Mouse (Mus musculus) heart, embryonic 12.5 days (tissue): ENCODE data around the gene 4931414P19Rik. TPM values are rescaled to one million over a fixed set of nuclear protein-coding genes. Genes with fewer than 3 reads are reported as not detected.
A peak's percentile ranks its signal among the peaks of the same experiment; 100 is the strongest.

Source experiments
- ATAC-seq: fragments of 200-750 bp; cut with Nextera tagmentation; 2 replicates; pipeline ENCODE4 v1.8.0; 2017; ENCODE audit warnings: moderate TSS enrichment, moderate library complexity; ENCODE audit not compliant: insufficient number of reproducible peaks, low FRiP score
- H3K27ac ChIP-seq: fragments of 300-500 bp; sonication (generic); 2 replicates; pipeline ENCODE4 v1.5.1; 2016; ENCODE audit warnings: mild to moderate bottlenecking, moderate library complexity; ENCODE audit not compliant: poor library complexity, severe bottlenecking
- H3K27me3 ChIP-seq: fragments of 300-500 bp; sonication (generic); replicated peaks from 2 replicates; pipeline ENCODE4 v1.6.1; 2016; ENCODE audit warnings: mild to moderate bottlenecking, moderate library complexity
- H3K36me3 ChIP-seq: fragments of 300-500 bp; sonication (generic); 2 replicates; pipeline ENCODE4 v1.6.1; 2016; ENCODE audit warnings: mild to moderate bottlenecking, moderate library complexity
- H3K4me1 ChIP-seq: fragments of 300-500 bp; sonication (generic); replicated peaks from 2 replicates; pipeline ENCODE4 v1.6.1; 2016; ENCODE audit warnings: mild to moderate bottlenecking
- H3K4me2 ChIP-seq: fragments of 300-500 bp; sonication (generic); 2 replicates; pipeline ENCODE4 v1.6.1; 2016; ENCODE audit warnings: mild to moderate bottlenecking, moderate library complexity
- H3K4me3 ChIP-seq: fragments of 300-500 bp; sonication (generic); 2 replicates; pipeline ENCODE4 v1.5.1; 2016; ENCODE audit warnings: mild to moderate bottlenecking
- H3K9ac ChIP-seq: fragments of 300-500 bp; sonication (generic); 2 replicates; pipeline ENCODE4 v1.6.1; 2016; ENCODE audit warnings: mild to moderate bottlenecking, moderate library complexity
- H3K9me3 ChIP-seq: fragments of 300-500 bp; sonication (generic); replicated peaks from 2 replicates; pipeline ENCODE4 v1.6.1; 2016; ENCODE audit warnings: mild to moderate bottlenecking, moderate library complexity
- WGBS: fragments of 180-500 bp; shearing (Covaris S2); methylation state at CpG from one replicate; pipeline ENCODE4 v1.1.7; 2016; 5-methylcytosine and 5-hydroxymethylcytosine counted together
- polyA plus RNA-seq: library from polyadenylated mRNA; unstranded; fragments of >200 nt; fragmentation: Nextera tagmentation; extraction: Ambion mirVana; gene quantifications from 2 replicates; pipeline ENCODE4 v1.2.1, GENCODE M21; 2016

The 4931414P19Rik gene
- polyA plus RNA-seq, 1 experiment from 2014 or later: 6.4 TPM

DNA sequence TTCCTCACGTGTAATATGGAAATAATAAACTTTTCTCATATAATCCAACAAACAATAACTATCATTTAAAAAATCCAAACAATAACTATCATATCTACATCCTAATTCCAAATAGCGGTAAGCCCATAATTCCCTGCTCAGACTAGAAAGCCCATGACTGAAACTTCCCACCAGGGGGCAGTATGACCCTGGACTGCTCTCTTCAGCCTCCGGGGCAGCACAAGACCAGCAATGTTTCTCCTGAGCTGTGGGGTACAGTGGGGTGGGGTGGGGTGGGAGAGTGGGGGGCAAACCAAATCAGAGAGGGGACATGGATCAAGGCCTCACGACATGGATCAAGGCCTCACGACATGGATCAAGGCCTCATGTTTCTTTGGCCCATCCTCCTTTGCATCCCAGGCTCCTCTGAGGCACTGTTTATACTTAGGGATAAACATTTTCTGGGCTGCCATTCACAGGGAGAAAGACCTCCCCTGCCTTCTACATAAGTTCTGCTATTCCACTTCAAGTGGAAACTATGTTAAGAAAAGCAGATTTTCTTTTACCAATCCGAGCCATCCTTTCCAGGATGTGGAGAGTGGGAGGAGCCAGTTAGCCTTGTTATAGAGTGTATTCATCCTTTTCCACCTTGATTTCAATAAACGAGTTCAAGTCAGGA is 22.0 kb downstream of the 4931414P19Rik start:
- ATAC-seq: peak; percentile 38; the same call in 1 of the 2 replicates
- Histone ChIP-seq H3K4me1 (peaks cover 5% of the 10 kb centered on the region), H3K9me3 (no peaks in the 10 kb centered on the region), H3K9ac (no peak overlapping the region), H3K4me2 (no peak overlapping the region), H3K4me3 (no peak overlapping the region), H3K27me3 (no peaks in the 10 kb centered on the region), H3K36me3 (peaks cover 32% of the 10 kb centered on the region), H3K27ac (no peak overlapping the region)
- 37% methylated on average over 7 of the region's 7 CpGs for WGBS

DNA sequence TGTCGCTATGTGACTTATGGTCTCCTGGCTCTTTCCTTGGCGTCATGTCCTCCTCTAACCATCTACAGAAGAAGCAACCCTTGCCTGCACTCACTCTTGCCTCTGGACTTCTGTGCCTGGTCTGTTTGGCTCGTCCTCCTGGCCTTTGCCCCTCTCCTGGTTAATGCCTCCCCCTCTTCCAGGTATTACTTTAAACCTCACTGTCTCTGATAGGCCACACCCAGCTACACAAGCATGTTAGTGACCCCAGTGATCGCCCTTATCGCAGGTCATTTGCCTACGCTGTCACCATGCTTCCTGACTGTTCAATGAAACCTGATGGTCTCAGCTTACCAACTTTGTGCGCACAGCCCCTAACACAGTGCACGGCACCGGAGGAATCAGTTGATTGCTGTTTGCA is 23.3 kb downstream of the 4931414P19Rik start:
- H3K9me3 ChIP-seq: no peaks in the 10 kb centered on the region
- no peak overlapping the region for H3K27ac ChIP-seq
- H3K4me1 ChIP-seq: peaks cover 5% of the 10 kb centered on the region; the same call in 1 of the 2 replicates
- ATAC-seq: no peak
- H3K4me3 ChIP-seq: no peak overlapping the region
- H3K36me3 ChIP-seq: peaks cover 32% of the 10 kb centered on the region
- no peaks in the 10 kb centered on the region for H3K27me3 ChIP-seq
- WGBS: 89% methylated on average over 9 of the region's 9 CpGs
- no peak overlapping the region for H3K4me2 ChIP-seq
- no peak overlapping the region for H3K9ac ChIP-seq

DNA sequence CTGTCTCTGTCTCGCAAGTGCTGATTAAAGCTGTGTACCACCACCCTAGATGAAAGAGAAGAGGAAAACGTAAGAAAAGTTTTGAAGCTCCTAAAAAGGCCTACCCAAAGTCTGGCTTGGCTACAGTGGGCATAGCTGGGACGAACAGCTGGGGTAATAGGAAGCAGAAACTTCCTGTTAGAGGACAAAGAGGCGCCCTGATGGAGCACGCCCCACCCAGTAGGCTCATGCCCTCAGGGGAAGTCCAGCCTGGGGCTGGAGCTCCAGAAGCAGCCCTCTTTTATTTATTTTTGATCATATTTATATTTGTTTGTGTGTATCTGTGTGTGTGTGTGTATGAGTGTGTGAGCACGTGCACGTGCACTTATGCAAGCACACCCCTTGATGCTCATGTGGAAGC is 26.2 kb downstream of the 4931414P19Rik start:
- 69% methylated on average over 7 of the region's 7 CpGs for WGBS
- ATAC-seq: no peak
- H3K36me3 ChIP-seq: peaks cover 15% of the 10 kb centered on the region
- H3K4me2 ChIP-seq: no peak overlapping the region
- no peak overlapping the region for H3K9ac ChIP-seq
- no peak overlapping the region for H3K27ac ChIP-seq
- H3K4me3 ChIP-seq: no peak overlapping the region
- H3K27me3 ChIP-seq: no peaks in the 10 kb centered on the region
- peaks cover 13% of the 10 kb centered on the region for H3K4me1 ChIP-seq
- H3K9me3 ChIP-seq: no peaks in the 10 kb centered on the region

DNA sequence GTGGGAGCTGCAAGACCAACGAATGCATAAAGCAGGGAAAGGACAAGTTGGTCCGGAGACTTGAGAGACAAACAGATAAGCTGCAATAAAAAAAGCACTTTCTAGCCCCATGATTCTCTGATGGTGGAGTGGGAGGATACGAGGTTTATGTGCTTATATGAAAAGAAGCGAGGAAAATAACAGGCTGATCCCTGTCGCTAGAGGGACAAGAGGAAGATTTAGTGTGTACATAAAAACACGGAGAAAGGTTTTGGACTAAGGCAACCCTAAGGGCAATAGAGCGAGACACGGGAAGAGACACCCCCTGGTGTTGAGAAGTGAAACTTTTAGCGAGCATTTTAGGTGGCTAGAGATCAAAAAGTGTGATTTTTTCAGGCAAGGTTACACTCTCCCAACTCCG is 27.7 kb downstream of the 4931414P19Rik start:
- Histone ChIP-seq H3K36me3 (peaks cover 15% of the 10 kb centered on the region; the same call in 1 of the 2 replicates), H3K9me3 (no peaks in the 10 kb centered on the region), H3K9ac (peak overlapping the region; percentile 98), H3K27ac (peak overlapping the region; percentile 94), H3K4me1 (peaks cover 29% of the 10 kb centered on the region), H3K4me2 (peak overlapping the region; percentile 91), H3K27me3 (no peaks in the 10 kb centered on the region), H3K4me3 (peak overlapping the region; percentile 91)
- under 1% methylated on average over 10 of the region's 10 CpGs for WGBS
- ATAC-seq: 0 out of 2 replicates have a peak, but pooled peaks have one; percentile 13

DNA sequence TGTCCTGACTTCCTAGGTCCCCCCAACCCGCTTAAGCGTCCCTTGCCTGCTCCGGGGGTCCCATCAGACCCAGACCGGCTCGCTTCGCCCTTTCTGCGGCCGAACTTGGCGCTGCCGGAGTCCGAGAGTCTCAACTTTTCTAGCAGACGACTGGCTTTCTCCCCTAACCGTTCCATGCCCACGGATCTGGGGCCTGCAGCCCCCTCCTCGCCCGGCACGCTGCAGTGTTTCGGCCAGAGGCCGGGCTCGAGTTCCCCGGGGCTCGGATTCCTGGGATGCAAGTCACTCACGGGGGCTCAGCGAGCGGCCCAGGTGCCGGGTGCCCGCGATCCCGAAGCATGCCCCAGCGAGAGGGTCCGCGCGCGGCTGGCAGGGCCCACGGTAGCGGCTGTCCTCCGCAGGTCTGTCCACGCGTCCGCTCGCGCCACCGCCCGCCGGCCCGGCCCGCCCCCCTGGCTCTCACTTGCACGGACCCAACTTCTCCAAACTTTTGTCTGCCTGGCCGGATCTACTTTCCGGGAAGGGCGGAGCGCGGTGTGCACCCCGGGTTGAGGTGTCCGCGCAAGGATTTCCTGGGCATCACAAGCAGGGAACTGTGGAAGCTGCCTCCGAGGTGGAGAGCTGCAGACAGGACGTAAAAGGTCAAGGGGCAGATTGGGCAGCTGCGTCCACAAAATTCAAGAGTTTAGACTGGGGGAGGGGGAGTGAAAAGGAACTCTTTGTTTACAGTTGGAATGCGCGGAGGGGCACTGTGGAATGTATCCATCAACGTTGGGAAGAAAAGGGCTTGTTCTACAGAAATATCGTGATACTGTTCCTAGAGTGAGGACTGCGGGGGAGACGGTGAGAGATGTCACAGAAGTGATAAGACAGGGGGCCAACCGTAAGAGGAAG is 28.5 kb downstream of the 4931414P19Rik start, which contains the start of gene Ajuba:
Gene Ajuba, minus strand, starts transcription at position 470 of the 894 bp plus-strand sequence.
- Histone ChIP-seq H3K9ac (peak within 1 kb of the TSS; percentile 98), H3K4me3 (peak within 1 kb of the TSS; percentile 91), H3K4me1 (peaks cover 36% of the 10 kb centered on the region), H3K9me3 (no peaks in the 10 kb centered on the region), H3K27me3 (no peaks in the 10 kb centered on the region), H3K27ac (peak within 1 kb of the TSS; percentile 94), H3K4me2 (peak within 1 kb of the TSS; percentile 91), H3K36me3 (peaks cover 8% of the 10 kb centered on the region; the same call in 1 of the 2 replicates)
- peak; percentile 62 for ATAC-seq
- WGBS: under 1% methylated on average over 66 of the region's 66 CpGs

DNA sequence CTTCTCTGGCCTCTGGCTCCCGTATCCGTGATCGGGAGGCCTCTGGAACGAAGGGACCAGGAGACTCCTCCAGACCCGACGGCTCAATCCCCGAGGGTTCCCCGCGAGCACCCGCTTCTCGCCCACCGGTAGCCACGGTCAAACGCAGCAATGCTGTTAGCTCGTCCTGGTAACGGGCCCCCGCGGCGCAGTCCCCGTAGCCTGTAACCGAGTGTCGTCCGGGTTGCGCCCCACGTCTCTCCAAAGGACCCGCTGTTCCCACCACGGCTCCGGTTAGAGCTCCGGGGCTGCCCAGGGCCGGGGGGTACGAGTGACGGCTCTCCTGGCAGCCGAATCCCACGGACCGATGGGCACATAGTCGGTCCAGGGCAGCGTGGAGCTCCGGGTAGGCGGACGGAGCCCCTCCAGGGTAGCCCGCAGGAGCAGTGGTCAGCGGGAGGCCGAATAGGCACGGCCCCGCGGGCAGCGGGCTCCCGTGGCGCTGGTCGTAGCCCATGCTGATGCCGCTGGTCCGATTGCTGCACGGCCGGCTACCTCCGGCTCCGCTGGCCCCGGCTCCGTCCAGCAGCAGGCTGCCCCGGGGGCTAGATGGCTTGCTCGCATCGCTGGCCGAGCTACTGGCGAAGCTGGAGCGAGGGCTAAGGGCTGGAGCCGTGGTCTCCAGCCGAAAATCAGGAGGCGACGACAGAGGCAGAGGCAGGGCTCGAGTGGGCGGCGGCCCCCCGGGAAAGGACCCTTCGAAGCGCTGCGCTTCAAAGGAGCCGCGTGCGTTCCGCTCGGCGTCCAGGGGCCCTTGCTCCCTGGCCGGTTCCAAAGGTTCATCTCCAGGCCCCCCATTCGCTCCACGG is 29.3 kb downstream of the 4931414P19Rik start:
- no peaks in the 10 kb centered on the region for H3K27me3 ChIP-seq
- H3K36me3 ChIP-seq: peaks cover 11% of the 10 kb centered on the region
- peak overlapping the region; percentile 91 for H3K4me2 ChIP-seq
- H3K4me1 ChIP-seq: peaks cover 45% of the 10 kb centered on the region
- peak overlapping the region; percentile 91 for H3K4me3 ChIP-seq
- no peaks in the 10 kb centered on the region for H3K9me3 ChIP-seq
- peak overlapping the region; percentile 94 for H3K27ac ChIP-seq
- H3K9ac ChIP-seq: peak overlapping the region; percentile 98
- under 1% methylated on average over 84 of the region's 84 CpGs for WGBS
- ATAC-seq: no peak

DNA sequence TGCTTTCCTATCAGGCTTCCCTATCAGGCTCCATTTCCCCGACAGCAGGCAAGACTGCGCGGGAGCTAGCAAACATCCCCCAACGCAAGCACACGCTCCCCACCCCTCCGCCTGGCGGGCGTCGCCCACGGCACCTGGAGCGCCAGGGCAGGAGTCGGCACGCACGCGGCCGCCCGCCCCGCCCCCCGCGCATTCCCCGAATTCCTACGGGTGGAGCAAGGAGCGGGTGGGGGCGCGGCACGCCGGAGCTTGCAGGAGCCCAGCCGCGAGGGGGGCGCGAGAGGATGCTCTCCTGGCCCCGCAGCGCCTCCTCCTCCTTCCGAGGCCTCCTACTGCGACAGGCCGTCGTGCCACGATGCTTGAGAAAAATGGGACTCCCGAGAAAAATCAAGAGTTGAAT is 30.2 kb downstream of the 4931414P19Rik start:
- Histone ChIP-seq H3K27me3 (no peaks in the 10 kb centered on the region), H3K9ac (peak overlapping the region; percentile 98), H3K4me3 (peak overlapping the region; percentile 91), H3K9me3 (no peaks in the 10 kb centered on the region), H3K36me3 (peaks cover 20% of the 10 kb centered on the region), H3K4me1 (peaks cover 52% of the 10 kb centered on the region), H3K4me2 (peak overlapping the region; percentile 91), H3K27ac (peak overlapping the region; percentile 94)
- peak; percentile 29 for ATAC-seq
- under 1% methylated on average over 37 of the region's 39 CpGs for WGBS

DNA sequence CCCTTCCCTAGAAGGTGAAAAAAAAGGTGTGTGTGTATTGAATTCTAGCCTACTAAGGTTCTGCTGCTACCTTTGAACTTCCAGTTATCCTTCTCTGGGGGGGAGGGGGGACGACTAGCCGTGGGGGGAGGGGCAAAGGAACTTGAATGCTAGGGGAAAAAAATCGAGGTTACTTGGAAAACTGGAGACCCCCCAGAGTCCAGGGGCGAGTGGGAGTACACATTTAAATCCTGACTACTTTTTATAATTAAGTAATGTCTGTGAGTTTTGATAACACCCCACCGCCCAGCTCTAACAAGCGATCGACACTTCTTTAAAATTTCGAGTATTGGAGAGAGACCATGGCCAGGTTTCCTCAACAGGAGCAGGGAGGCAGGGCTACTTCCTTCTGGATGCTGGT is 30.8 kb downstream of the 4931414P19Rik start:
- Histone ChIP-seq H3K4me1 (peaks cover 57% of the 10 kb centered on the region), H3K4me3 (peak overlapping the region; percentile 91), H3K27me3 (no peaks in the 10 kb centered on the region), H3K9me3 (no peaks in the 10 kb centered on the region), H3K27ac (peak overlapping the region; percentile 94), H3K4me2 (peak overlapping the region; percentile 91), H3K36me3 (peaks cover 24% of the 10 kb centered on the region), H3K9ac (peak overlapping the region; percentile 98)
- ATAC-seq: no peak
- WGBS: 4% methylated on average over 8 of the region's 8 CpGs

DNA sequence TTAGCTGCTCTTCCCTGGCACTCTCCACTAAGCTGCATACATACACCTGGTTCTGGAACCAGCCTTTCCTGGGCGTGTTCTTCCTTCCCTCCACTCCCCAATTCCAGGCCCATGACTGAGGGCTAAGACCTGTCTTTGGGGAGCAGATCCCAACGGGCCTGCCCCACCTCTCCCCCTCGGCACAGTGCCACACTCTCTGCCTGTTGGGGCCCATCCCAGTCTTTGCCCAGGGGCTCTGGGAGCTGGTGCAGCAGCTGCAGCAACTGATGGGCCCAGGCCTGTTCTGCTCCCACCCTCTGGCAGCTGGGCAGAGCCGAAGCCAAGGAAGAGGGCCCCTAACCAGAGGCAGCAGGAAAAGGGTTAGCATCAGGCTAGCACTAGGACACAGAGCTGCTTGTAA is 31.5 kb downstream of the 4931414P19Rik start:
- no peaks in the 10 kb centered on the region for H3K9me3 ChIP-seq
- 15% methylated on average over 4 of the region's 4 CpGs for WGBS
- H3K4me1 ChIP-seq: peaks cover 65% of the 10 kb centered on the region

DNA sequence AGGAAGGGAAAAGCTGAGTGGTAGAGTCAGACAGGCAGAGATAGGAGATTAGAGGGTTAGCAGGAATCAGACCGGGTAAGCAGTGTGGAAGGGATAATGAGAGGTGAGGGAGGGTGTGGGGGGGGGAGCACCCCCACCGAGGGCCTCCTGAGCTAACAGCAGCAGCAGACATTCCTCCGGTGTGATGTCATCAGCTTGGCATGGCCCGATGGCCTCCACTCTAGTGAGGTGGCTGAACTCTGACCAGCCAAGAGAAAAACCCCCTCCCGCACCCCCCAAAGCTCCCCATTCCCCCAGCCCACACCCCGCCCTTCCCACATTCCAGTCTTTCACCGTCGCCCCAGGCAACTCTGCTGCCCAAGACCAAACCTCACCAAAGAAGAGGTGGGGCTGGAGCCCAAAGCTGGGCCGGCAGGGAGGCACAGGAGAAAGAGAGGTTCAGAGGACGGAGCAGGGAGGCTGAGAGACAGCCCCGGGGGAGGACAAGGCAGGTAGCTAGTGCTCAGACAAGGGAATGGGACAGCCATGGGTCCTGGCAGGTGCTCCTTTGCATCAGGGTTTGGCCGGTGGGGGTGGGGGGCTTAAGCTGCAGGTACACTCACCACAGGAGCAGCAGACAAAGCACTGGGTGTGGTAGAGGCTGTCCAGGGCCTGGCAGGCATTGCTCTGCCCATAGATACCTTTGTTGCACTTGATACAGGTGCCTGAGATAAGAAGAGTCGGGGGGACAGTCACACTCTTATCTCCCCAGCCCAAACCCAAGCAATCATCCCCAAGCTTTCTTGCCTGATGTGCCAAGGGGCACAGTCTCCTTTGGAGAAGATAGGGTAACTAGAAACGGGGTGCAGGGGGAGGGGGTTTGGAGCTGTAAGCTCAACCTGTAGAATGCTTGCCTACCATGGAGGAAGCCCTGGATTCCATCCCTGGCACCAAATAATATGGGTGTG is 32.7 kb downstream of the 4931414P19Rik start:
- Histone ChIP-seq H3K4me1 (peaks cover 67% of the 10 kb centered on the region), H3K36me3 (peaks cover 43% of the 10 kb centered on the region), H3K9me3 (no peaks in the 10 kb centered on the region), H3K4me3 (peak overlapping the region; percentile 91), H3K4me2 (peak overlapping the region; percentile 91), H3K27ac (peak overlapping the region; percentile 94), H3K27me3 (no peaks in the 10 kb centered on the region), H3K9ac (peak overlapping the region; percentile 98)
- 7% methylated on average over 11 of the region's 14 CpGs for WGBS
- peak; percentile 74 for ATAC-seq

More for the DNA sequence above, 31.5 kb downstream of the 4931414P19Rik start:
- ATAC-seq: no peak
- Histone ChIP-seq H3K27me3 (no peaks in the 10 kb centered on the region), H3K4me2 (peak overlapping the region; percentile 91), H3K4me3 (peak overlapping the region; percentile 91), H3K27ac (peak overlapping the region; percentile 94), H3K9ac (peak overlapping the region; percentile 98), H3K36me3 (peaks cover 32% of the 10 kb centered on the region)
